Mouse (Mus musculus): ENCODE data around the gene Fndc11. TPM values are rescaled to one million over a fixed set of nuclear protein-coding genes. Genes with fewer than 3 reads are reported as not detected.
"Not testable (repeated sequence)": the region's sequence is repeated elsewhere in the genome, so short reads cannot be mapped to it uniquely, and the experiment has no call there.

Fndc11 gene
- not detected for total RNA-seq (2021)
- long read RNA-seq, experiment 1, result 0 reads
- long read RNA-seq, experiment 2, result 0 reads

DNA sequence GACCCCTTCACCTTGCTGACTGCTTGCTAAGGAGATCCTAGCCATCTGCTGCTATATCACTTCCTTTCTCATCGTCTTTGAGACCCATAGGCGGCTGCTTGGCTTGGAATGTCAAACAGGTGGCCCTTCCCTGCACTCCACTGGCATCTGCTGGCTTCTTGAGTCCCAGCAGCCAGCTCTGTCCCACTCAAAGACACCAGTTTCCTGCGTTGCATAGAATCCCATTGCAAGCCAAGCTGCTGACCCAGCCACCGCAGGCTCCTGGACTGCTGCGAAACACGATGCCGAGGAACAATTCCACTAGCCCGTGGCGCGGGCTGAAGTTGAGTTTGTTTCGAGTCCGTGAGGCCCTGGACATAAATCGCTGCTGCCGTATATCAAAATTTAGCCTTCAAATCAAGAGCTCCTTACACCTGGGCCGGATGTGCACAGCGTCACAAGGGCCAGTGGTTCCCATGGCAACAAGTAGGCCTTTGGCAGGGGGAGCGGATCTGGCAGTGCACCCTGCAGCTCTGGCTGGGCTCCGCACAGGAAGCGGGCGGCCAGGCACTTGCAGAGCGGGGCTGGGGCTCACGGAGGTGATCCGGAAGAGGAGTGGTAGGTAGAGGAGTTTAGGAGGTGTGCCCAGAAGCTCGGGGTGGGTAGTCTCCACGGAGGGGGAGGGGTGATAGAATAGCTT lies at the start of gene Fndc11:
Fndc11 (plus strand) TSS at position 476 of the 679 bp plus-strand sequence.
- DNase-seq (ENCODE audit: low spot score), result peak; percentile 64

GRCm38 (mm10) chr2:181174646-181175045 lies 45.2 kb upstream of the Fndc11 start:
- DNase-seq (ENCODE audit: low spot score), result no peak

DNA sequence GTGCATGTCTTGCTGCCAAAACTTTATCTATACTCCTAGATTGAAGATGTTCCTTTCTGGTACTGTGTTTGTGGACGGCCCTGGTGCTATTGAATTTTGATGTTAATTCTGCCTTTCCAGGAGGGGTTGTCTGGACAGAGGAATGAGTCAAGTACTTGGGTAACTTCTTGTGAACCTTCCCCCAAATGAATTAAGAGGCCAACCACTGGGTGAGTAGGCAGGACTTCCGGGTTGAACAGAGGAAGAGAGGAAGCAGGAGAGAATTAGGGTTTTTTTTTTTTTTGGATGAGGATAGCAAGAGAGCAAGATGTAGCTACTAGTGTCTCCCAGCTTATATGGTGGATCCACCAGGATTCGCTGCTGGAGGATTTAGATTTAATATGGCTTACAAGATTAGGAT lies 41.8 kb upstream of the Fndc11 start:
- no peak for DNase-seq (ENCODE audit: low spot score)

- DNase-seq (ENCODE audit: low spot score), result no peak
Observed at GRCm38 (mm10) chr2:181178471-181178870, 41.3 kb upstream of the Fndc11 start.

DNA sequence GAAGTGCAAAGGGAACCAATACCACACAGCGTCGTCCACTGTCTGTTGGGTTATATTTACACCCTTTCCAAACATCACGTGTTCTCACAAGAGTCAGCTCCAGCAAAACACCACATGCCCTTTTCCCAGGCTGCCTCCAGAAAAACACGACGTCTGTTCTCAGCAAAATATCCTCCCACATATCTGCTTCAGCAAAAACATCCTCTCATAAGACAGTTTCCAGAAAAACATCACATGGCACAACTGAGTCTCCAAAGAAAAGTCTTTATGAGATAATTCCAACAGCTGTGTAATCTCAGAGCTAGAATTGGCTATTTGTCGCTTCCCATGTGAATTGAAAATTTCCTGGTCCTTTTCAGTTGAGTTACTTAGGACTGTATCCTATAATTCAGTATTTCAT lies 38.9 kb upstream of the Fndc11 start:
- no peak for DNase-seq (ENCODE audit: low spot score)

DNA sequence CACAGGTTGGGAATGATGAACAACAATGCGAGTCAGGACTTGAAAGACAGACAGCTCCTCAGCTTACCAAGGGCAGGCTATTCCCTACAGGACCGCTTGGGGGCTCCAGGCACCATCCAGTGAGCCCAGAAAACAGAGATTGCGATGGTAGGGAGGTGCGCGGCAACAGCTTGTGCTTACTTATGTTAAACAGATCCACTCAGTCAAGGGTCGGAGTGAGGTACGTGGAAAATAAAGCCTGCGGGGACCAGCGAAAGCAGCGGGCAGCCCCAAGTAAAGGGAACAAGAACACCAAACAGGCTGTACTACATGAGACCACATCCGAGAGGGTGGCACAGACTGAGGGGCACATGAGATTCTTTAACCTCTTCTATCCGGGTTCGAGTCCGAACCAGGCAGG lies 33.2 kb upstream of the Fndc11 start:
- peak; percentile 85 for DNase-seq (ENCODE audit: low spot score)

DNA sequence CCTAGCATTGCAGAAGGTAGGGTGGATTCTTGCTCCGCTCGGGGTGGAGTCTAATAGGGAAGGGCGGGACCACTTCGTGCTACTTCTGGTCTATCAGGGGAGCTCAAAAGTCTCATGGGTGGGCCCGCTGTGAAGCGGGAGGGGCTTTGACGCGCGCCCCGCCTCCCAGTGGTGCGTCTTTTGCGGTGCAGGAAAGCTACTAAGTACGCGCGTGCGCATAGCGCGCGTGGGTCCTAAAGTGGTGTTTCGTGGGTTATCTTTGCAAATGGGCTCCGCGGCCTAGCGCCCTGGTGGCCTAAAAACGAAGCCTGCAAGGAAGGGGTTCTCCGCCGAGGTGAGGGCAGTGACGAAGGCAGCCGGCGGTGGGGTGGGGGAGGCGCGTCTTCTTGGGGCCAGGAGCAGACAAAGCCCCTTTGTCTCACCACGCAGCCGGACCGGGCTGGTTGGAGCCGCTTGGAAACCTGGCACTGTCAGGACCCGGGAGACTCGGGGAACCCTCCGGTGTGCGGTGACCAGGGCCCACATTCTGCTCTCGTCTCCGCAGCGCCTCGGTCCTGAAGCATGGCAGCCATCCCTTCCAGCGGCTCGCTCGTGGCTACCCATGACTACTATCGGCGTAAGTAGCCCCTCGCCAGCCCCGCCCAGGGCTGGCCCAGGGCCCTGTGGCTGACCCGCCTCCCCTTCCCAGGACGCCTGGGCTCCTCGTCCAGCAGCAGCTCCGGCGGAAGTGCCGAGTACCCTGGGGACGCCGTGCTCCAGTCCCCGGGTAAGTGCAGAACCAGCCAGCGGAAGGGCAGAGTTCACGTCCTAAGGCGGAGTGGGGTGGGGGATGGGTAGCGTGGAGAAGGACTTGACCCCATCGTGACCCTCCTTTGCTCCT lies 32.5 kb upstream of the Fndc11 start, which contains the start of gene Ppdpf:
Ppdpf (plus strand) TSS at position 127 of the 880 bp plus-strand sequence.
- peak; percentile 93 for DNase-seq (ENCODE audit: low spot score)

- no peak for DNase-seq (ENCODE audit: low spot score)
Observed at GRCm38 (mm10) chr2:181188681-181189080, 31.1 kb upstream of the Fndc11 start.

GRCm38 (mm10) chr2:181189321-181189720 lies 30.5 kb upstream of the Fndc11 start:
- DNase-seq (ENCODE audit: low spot score), result no peak

DNA sequence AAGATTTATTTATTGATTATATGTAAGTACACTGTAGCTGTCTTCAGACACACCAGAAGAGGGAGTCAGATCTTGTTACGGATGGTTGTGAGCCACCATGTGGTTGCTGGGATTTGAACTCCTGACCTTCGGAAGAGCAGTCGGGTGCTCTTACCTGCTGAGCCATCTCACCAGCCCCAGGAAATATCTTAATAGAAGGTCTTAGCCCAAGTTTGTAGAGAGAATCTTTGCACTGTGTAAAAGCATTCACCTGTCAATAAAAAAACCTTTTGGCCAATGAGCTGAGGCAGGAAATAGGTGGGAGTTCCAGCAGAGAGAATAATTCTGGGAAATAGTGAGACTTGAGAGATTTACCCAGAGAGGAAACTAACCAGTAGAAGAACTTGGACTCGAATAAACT lies 28.4 kb upstream of the Fndc11 start:
- DNase-seq (ENCODE audit: low spot score), result not testable (repeated sequence)

- DNase-seq (ENCODE audit: low spot score), result no peak
Observed at GRCm38 (mm10) chr2:181191936-181192335, 27.9 kb upstream of the Fndc11 start.

DNA sequence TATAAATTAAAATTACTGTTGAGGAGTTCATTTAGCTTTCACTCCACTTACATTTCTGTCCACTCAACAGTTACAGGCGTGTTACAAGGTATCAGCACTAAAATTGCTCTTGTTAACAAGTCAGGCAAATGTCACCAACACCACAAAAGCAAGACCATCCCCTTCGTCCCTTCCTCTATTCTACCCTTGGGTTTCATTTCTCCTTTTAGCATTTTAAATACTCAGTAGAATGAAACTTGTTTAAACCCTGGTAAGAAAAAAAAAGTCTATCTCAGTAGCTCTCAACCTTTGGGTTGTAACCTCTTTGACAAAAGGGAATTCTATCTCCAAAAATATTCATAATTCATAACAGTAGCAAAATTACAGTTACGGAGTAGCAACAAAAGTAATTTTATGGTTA lies 26.8 kb upstream of the Fndc11 start:
- DNase-seq (ENCODE audit: low spot score), result no peak

DNA sequence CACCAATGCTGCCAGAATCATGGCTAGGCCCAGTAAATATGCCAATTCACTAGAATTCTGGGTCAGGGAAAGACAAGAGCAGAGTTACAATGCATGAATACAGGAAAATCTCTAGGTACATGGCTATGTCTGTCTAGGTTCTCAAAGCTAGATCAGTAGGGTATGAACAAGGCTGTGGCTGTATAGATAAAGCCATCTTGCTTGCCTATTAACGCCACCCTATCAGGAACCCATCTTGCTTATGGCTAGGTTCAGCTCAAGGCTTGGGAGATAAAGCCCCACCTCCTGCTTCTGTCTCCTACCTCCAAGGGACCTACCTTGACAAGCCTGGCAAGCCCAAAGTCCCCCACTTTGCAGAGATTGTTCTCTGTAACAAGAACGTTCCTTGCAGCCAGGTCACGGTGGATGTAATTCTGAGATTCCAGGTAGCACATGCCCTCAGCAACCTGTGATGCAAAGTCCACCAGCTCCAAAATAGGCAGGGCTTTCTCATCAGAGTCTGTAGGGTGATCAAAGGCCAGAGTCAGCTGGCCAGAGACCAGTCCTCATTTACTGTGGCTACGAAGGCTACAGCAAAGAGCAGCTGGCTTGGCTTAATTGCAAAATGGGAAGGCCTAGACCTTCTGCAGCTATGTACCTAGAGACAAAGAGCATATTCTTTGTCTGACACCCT lies 23.0 kb upstream of the Fndc11 start:
- DNase-seq (ENCODE audit: low spot score), result no peak

DNA sequence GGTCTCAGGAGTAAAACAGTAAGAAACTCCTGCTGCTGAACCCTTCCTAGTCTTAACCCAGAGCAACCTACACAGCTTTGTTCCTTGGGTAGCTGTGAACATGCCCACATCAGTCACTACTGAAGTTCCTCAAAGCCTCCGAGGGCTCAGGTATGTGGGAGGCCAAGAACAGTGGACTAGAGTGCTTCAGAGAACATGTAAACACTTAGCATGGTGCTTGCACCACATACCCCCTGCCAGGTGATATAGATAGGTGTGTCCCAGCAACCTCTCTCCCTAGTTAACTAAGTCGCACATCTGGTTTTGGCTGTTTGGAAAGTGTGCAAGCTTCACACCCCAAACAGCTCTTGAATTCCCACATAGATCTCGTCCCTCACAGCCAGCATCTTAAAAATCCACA lies 18.2 kb upstream of the Fndc11 start:
- no peak for DNase-seq (ENCODE audit: low spot score)

- no peak for DNase-seq (ENCODE audit: low spot score)
Observed at GRCm38 (mm10) chr2:181202422-181202821, 17.4 kb upstream of the Fndc11 start, which contains the start of gene Ptk6. TSS of gene Ptk6 (minus strand) at chr2:181202789.

DNA sequence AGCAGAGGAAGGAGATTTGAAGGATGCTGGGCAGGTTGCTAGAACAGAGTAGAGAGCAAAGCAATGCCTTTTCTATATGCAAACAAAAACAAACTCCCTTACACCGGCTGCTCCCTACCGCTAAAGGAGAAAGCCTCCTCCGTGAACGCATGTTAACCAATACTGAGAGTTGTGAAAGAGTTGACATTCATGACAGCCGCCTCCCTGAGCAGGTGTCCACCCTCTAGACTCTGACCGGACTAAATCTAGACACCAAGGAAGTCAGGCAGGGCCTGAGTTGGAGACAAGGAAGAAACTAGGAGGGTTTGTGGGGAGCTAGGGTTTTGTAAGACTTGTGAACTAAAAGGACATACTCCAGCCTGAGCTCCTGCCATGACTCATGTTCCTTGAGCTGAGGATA lies 16.9 kb upstream of the Fndc11 start:
- DNase-seq (ENCODE audit: low spot score), result no peak

DNA sequence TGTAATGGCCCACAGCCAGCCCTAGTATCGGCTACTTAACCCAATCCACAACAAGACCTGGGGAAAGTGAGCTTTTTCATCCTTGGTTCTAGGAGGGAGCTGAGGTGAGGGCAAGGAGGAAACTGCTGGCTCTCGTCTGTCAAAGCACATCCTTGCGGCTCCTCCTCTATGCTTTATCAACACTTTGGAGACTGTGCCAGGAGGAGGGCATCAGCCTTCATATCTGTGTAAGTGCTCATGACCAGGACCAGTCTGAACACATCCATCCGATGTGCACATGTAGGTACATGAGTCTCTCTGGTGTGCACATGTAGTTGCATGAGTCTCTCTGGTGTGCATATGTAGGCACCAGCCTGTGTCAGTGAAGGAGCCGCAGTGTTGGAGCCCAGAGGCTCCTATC lies 14.1 kb upstream of the Fndc11 start:
- DNase-seq (ENCODE audit: low spot score), result no peak

DNA sequence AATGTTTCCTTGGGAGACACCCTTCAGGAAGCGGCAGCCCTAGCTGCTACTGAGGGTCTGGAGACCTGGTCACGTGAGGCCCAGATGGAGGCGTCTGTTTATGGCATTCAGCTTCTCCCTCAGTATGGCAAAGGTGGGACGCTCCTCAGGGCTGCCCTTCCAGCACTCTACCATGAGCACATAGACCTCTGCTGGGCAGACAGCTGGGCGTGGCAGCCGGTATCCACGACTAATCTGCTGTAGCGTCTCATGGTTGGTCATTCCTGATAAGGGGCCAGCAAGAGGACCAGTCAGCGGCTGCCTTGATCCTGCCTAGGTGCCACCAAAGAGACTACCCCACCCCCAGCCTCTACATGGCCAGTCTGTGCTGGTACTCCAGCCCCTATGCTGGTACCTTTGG lies 13.7 kb upstream of the Fndc11 start:
- no peak for DNase-seq (ENCODE audit: low spot score)

DNA sequence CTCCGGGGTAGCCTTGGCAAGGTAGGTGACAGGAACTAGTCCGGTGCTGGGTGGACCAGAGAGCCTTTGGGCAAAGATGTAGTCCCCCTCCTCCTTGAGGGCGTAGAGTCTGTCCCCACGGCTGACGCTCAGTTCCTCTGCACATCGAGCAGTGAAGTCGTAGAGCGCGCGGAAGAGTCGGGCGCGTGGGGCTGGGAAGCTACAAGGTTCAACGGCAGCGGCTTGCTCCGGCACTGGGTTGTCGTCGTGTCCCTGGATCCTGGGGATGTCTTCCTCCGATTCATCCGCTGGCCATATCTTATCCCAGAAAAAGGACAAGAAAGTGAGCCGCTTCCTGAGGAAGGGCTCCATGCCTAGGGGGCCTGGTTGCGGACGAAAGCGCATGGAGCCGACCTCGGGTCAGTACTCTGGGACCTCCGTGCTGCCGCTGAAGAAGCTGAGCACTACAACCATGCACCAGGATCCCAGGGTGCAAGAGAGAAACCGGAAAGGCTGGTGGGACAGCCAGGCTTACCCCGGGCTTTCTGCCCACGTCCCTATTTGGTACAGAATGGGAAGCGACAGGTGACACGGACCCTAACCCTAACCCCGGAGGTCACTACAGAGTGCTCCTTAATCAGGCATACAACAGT lies 7.3 kb upstream of the Fndc11 start:
- no peak for DNase-seq (ENCODE audit: low spot score)

GRCm38 (mm10) chr2:181213021-181213445 lies 6.8 kb upstream of the Fndc11 start, which contains the start of gene Srms:
TSS of gene Srms (minus strand) at chr2:181213185.
- no peak for DNase-seq (ENCODE audit: low spot score)

GRCm38 (mm10) chr2:181216037-181216436 lies 3.8 kb upstream of the Fndc11 start:
- DNase-seq (ENCODE audit: low spot score), result no peak

Measured in gastrocnemius, adult 18-20 months (tissue).